Mouse (Mus musculus) C2C12 (cell line): ENCODE measurements around the gene Ltbp1. TPM values are rescaled to one million over a fixed set of nuclear protein-coding genes. Genes with fewer than 3 reads are reported as not detected.

ENCODE experiments used
- H3K27me3 ChIP-seq: one replicate; pipeline ENCODE4 v1.6.1; 2011; ENCODE audit not compliant: control insufficient read depth, insufficient read depth, insufficient read length
- H3K36me3 ChIP-seq: one replicate; pipeline ENCODE4 v1.6.1; 2011; ENCODE audit not compliant: control insufficient read depth, insufficient read depth
- H3K4me3 ChIP-seq: one replicate; pipeline ENCODE4 v1.5.1; 2011; ENCODE audit warnings: mild to moderate bottlenecking, control low read depth; ENCODE audit not compliant: poor library complexity, insufficient read depth, severe bottlenecking
- H3K79me2 ChIP-seq: one replicate; pipeline ENCODE4 v1.6.1; 2011; ENCODE audit not compliant: control insufficient read depth, insufficient read depth
- H3K79me3 ChIP-seq: one replicate; pipeline ENCODE4 v1.6.1; 2011; ENCODE audit warnings: low read depth, control low read depth
- H3ac ChIP-seq: one replicate; pipeline ENCODE3; 2011; ENCODE audit warnings: low read depth; ENCODE audit not compliant: control insufficient read depth, insufficient read length
- CEBPB ChIP-seq: IDR thresholded peaks from one replicate; pipeline ENCODE4 v1.6.1; 2011; ENCODE audit warnings: low read depth, mild to moderate bottlenecking, control low read depth, moderate library complexity
- CTCF ChIP-seq: IDR thresholded peaks from one replicate; pipeline ENCODE4 v1.5.1; 2011; ENCODE audit not compliant: control insufficient read depth, insufficient read depth, insufficient read length
- FOSL1 ChIP-seq: IDR thresholded peaks from one replicate; pipeline ENCODE4 v1.8.0; 2011; ENCODE audit warnings: mild to moderate bottlenecking, low read length; ENCODE audit not compliant: poor library complexity, insufficient read depth, severe bottlenecking
- MAX ChIP-seq: IDR thresholded peaks from one replicate; pipeline ENCODE4 v1.6.1; 2011; ENCODE audit warnings: mild to moderate bottlenecking, control low read depth
- MYOD1 ChIP-seq: IDR thresholded peaks from one replicate; pipeline ENCODE4 v1.6.1; 2011; ENCODE audit warnings: low read depth; ENCODE audit not compliant: control insufficient read depth, insufficient read length
- MYOG ChIP-seq: IDR thresholded peaks from one replicate; pipeline ENCODE4 v1.6.1; 2011; ENCODE audit not compliant: control insufficient read depth, insufficient read length; ENCODE audit errors: extremely low read depth
- USF1 ChIP-seq: IDR thresholded peaks from one replicate; pipeline ENCODE4 v1.6.1; 2011; ENCODE audit warnings: low read depth, mild to moderate bottlenecking, control low read depth, moderate library complexity
- polyA plus RNA-seq: library from polyadenylated mRNA; unstranded; fragments of >200 nt; fragmentation: generic; extraction: Trizol; gene quantifications from one replicate; pipeline ENCODE4 v1.2.1, GENCODE M21; 2012; ENCODE audit warnings: missing spikeins

Ltbp1 gene
- polyA plus RNA-seq, 1 experiment, result 41.8 TPM

- no peaks in the 10 kb centered on the region for H3K27me3 ChIP-seq
- H3K4me3 ChIP-seq, result peak overlapping the region; percentile 36
- TF ChIP-seq MAX, result no peak
- no peak for TF ChIP-seq MYOD1
- TF ChIP-seq CEBPB, result no peak
- no peak for TF ChIP-seq USF1
- no peak for TF ChIP-seq MYOG
- no peak for TF ChIP-seq CTCF
- TF ChIP-seq FOSL1, result no peak
- peaks cover 60% of the 10 kb centered on the region for H3K79me3 ChIP-seq
- peak overlapping the region; percentile 69 for H3ac ChIP-seq
- H3K36me3 ChIP-seq, result peaks cover 37% of the 10 kb centered on the region
- H3K79me2 ChIP-seq, result peaks cover 71% of the 10 kb centered on the region
Measured at GRCm38 (mm10) chr17:75180956-75181588, 175.7 kb downstream of the Ltbp1 start.

- H3K79me2 ChIP-seq, result peaks cover 85% of the 10 kb centered on the region
- H3K27me3 ChIP-seq, result no peaks in the 10 kb centered on the region
- H3K36me3 ChIP-seq, result peaks cover 50% of the 10 kb centered on the region
- no peak overlapping the region for H3K4me3 ChIP-seq
- peaks cover 65% of the 10 kb centered on the region for H3K79me3 ChIP-seq
- TF ChIP-seq CEBPB (no peak), MAX (no peak), FOSL1 (no peak), MYOD1 (no peak), MYOG (no peak), CTCF (no peak), USF1 (no peak)
- H3ac ChIP-seq, result no peak overlapping the region
Measured at GRCm38 (mm10) chr17:75182319-75183001, 177.1 kb downstream of the Ltbp1 start.

GRCm38 (mm10) chr17:75186732-75187509 is 181.6 kb downstream of the Ltbp1 start:
- TF ChIP-seq CEBPB (no peak), FOSL1 (no peak), MAX (no peak), CTCF (no peak), MYOG (no peak), MYOD1 (no peak), USF1 (no peak)
- no peak overlapping the region for H3K4me3 ChIP-seq
- H3K79me2 ChIP-seq, result peaks cover 97% of the 10 kb centered on the region
- no peaks in the 10 kb centered on the region for H3K27me3 ChIP-seq
- H3K36me3 ChIP-seq, result peaks cover 80% of the 10 kb centered on the region
- peaks cover 63% of the 10 kb centered on the region for H3K79me3 ChIP-seq
- no peak overlapping the region for H3ac ChIP-seq

DNA sequence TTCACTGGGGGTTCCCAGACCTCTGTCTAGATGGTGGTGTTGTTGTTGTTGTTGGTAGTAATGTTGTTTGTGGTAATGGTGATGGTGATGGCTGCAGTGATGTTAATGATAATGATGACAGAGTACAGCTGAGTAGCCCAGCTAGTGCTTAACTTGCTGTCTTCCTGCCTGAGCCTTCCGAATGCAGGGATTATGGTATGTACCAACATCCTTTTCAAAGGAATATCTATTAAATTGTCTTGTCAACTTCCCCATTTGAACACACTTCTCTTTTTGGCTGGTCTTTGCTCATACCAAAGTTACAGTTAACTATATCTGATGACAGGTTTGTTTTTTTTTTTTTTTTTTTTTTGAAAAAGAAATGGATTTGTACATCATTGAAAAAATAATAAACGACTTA is 191.6 kb downstream of the Ltbp1 start:
- no peak for TF ChIP-seq CTCF
- no peak for TF ChIP-seq FOSL1
- no peak for TF ChIP-seq MYOD1
- TF ChIP-seq CEBPB, result no peak
- no peak for TF ChIP-seq USF1
- Histone ChIP-seq H3ac (no peak overlapping the region), H3K4me3 (no peak overlapping the region), H3K79me2 (peaks cover 95% of the 10 kb centered on the region), H3K27me3 (no peaks in the 10 kb centered on the region), H3K79me3 (peaks cover 59% of the 10 kb centered on the region), H3K36me3 (peaks cover 56% of the 10 kb centered on the region)

DNA sequence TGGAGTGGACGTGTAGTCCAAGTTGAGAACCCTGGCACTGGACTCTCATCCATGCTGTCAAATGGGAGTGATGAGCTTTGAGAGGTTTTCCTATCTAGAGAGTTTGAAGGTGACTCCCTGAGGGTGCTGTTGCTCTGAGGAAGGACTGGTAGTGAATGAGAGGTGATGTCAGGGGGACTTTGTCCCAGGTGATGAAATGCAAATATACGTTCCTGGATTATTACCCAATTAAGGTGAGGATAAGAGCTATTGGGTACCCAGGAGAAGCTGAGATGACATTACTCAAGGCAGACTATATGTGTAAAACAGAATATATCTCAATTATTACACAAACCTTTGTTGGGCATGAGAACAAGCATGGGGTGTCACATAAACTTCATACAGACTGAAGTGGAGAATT is 193.4 kb downstream of the Ltbp1 start:
- H3K27me3 ChIP-seq, result no peaks in the 10 kb centered on the region
- peaks cover 60% of the 10 kb centered on the region for H3K79me3 ChIP-seq
- H3K4me3 ChIP-seq, result no peak overlapping the region
- H3K79me2 ChIP-seq, result peaks cover 95% of the 10 kb centered on the region
- TF ChIP-seq MYOD1 (no peak), CTCF (no peak), CEBPB (no peak), FOSL1 (no peak), MAX (no peak), USF1 (no peak), MYOG (no peak)
- H3ac ChIP-seq, result no peak overlapping the region
- H3K36me3 ChIP-seq, result peaks cover 52% of the 10 kb centered on the region
